Mouse (Mus musculus) erythroblast, embryonic 14.5 days (primary cell): Measurements from ENCODE around the gene Phactr2. TPM values are rescaled to one million over a fixed set of nuclear protein-coding genes. Genes with fewer than 3 reads are reported as not detected.

Source experiments
- H3K27me3 ChIP-seq: 2 replicates; pipeline ENCODE4 v1.6.1; 2012; ENCODE audit warnings: inconsistent platforms; ENCODE audit not compliant: control insufficient read depth
- H3K36me3 ChIP-seq: 2 replicates; pipeline ENCODE4 v1.6.1; 2012; ENCODE audit warnings: mild to moderate bottlenecking, inconsistent platforms; ENCODE audit not compliant: control insufficient read depth
- H3K4me1 ChIP-seq: 2 replicates; pipeline ENCODE4 v1.6.1; 2012; ENCODE audit warnings: inconsistent platforms; ENCODE audit not compliant: control insufficient read depth
- H3K4me3 ChIP-seq: replicated peaks from 2 replicates; pipeline ENCODE3; 2012; ENCODE audit warnings: moderate library complexity, mild to moderate bottlenecking, inconsistent platforms
- H3K9me3 ChIP-seq: 2 replicates; pipeline ENCODE4 v1.6.1; 2012; ENCODE audit warnings: low read length, inconsistent platforms, mixed read lengths; ENCODE audit not compliant: control insufficient read depth
- GATA1 ChIP-seq: IDR thresholded peaks from 2 replicates; pipeline ENCODE4 v1.6.1; 2012; ENCODE audit warnings: low read length, inconsistent platforms, mixed read lengths
- TAL1 ChIP-seq: IDR thresholded peaks from 3 replicates; pipeline ENCODE4 v1.6.1; 2012; ENCODE audit warnings: low read length, inconsistent platforms, mixed read lengths
- polyA plus RNA-seq: library from polyadenylated mRNA; stranded (reverse); fragments of >175 nt; gene quantifications from 2 replicates; pipeline ENCODE4 v1.2.3, GENCODE M21; 2012

Phactr2 gene
- polyA plus RNA-seq, 1 experiment: 0.02 TPM

GRCm38 (mm10) chr10:13358679-13359078, 115.5 kb downstream of the Phactr2 start:
- Histone ChIP-seq H3K36me3 (no peaks in the 10 kb centered on the region), H3K4me1 (no peaks in the 10 kb centered on the region), H3K27me3 (no peaks in the 10 kb centered on the region), H3K9me3 (no peaks in the 10 kb centered on the region), H3K4me3 (no peak overlapping the region)
- no peak for TF ChIP-seq TAL1
- no peak for TF ChIP-seq GATA1

GRCm38 (mm10) chr10:13346609-13347290, 127.5 kb downstream of the Phactr2 start:
- H3K4me3 ChIP-seq: no peak overlapping the region
- no peaks in the 10 kb centered on the region for H3K4me1 ChIP-seq
- TF ChIP-seq TAL1 (no peak), GATA1 (no peak)
- H3K36me3 ChIP-seq: no peaks in the 10 kb centered on the region
- no peaks in the 10 kb centered on the region for H3K9me3 ChIP-seq
- no peaks in the 10 kb centered on the region for H3K27me3 ChIP-seq

- TF ChIP-seq GATA1 (no peak), TAL1 (no peak)
Measured at GRCm38 (mm10) chr10:13340583-13340982, 133.6 kb downstream of the Phactr2 start.

GRCm38 (mm10) chr10:13336964-13337363, 137.2 kb downstream of the Phactr2 start:
- TF ChIP-seq TAL1 (no peak), GATA1 (no peak)

More at GRCm38 (mm10) chr10:13340583-13340982, 133.6 kb downstream of the Phactr2 start:
- Histone ChIP-seq H3K4me3 (no peak overlapping the region), H3K27me3 (no peaks in the 10 kb centered on the region), H3K4me1 (no peaks in the 10 kb centered on the region), H3K9me3 (no peaks in the 10 kb centered on the region), H3K36me3 (no peaks in the 10 kb centered on the region)

GRCm38 (mm10) chr10:13335814-13336213, 138.4 kb downstream of the Phactr2 start:
- TF ChIP-seq TAL1: no peak
- no peak for TF ChIP-seq GATA1
- no peaks in the 10 kb centered on the region for H3K4me1 ChIP-seq

More at GRCm38 (mm10) chr10:13336964-13337363, 137.2 kb downstream of the Phactr2 start:
- Histone ChIP-seq H3K4me3 (no peak overlapping the region), H3K9me3 (no peaks in the 10 kb centered on the region), H3K36me3 (no peaks in the 10 kb centered on the region), H3K4me1 (no peaks in the 10 kb centered on the region), H3K27me3 (no peaks in the 10 kb centered on the region)

GRCm38 (mm10) chr10:13335347-13335746, 138.9 kb downstream of the Phactr2 start:
- no peaks in the 10 kb centered on the region for H3K36me3 ChIP-seq

More at GRCm38 (mm10) chr10:13335814-13336213, 138.4 kb downstream of the Phactr2 start:
- Histone ChIP-seq H3K4me3 (no peak overlapping the region), H3K9me3 (no peaks in the 10 kb centered on the region), H3K27me3 (no peaks in the 10 kb centered on the region), H3K36me3 (no peaks in the 10 kb centered on the region)

GRCm38 (mm10) chr10:13333781-13334180, 140.4 kb downstream of the Phactr2 start:
- Histone ChIP-seq H3K9me3 (no peaks in the 10 kb centered on the region), H3K36me3 (no peaks in the 10 kb centered on the region), H3K27me3 (no peaks in the 10 kb centered on the region), H3K4me3 (no peak overlapping the region), H3K4me1 (no peaks in the 10 kb centered on the region)
- no peak for TF ChIP-seq GATA1
- TF ChIP-seq TAL1: no peak

More at GRCm38 (mm10) chr10:13335347-13335746, 138.9 kb downstream of the Phactr2 start:
- no peaks in the 10 kb centered on the region for H3K4me1 ChIP-seq
- H3K4me3 ChIP-seq: no peak overlapping the region
- H3K27me3 ChIP-seq: no peaks in the 10 kb centered on the region
- no peaks in the 10 kb centered on the region for H3K9me3 ChIP-seq
- TF ChIP-seq TAL1: no peak

- Histone ChIP-seq H3K27me3 (no peaks in the 10 kb centered on the region), H3K9me3 (no peaks in the 10 kb centered on the region), H3K36me3 (no peaks in the 10 kb centered on the region), H3K4me3 (no peak overlapping the region), H3K4me1 (no peaks in the 10 kb centered on the region)
- no peak for TF ChIP-seq TAL1
- TF ChIP-seq GATA1: no peak
Measured at GRCm38 (mm10) chr10:13332985-13333384, 141.2 kb downstream of the Phactr2 start.

- Histone ChIP-seq H3K4me3 (no peak overlapping the region), H3K27me3 (no peaks in the 10 kb centered on the region), H3K4me1 (no peaks in the 10 kb centered on the region), H3K36me3 (no peaks in the 10 kb centered on the region), H3K9me3 (no peaks in the 10 kb centered on the region)
- TF ChIP-seq TAL1 (no peak), GATA1 (no peak)
Measured at GRCm38 (mm10) chr10:13331405-13332032, 142.7 kb downstream of the Phactr2 start.
